Mouse (Mus musculus) gastrocnemius, postnatal 25 days (tissue): ENCODE measurements around the gene Ttc9c. TPM values are rescaled to one million over a fixed set of nuclear protein-coding genes. Genes with fewer than 3 reads are reported as not detected.
A peak's percentile ranks its signal among the peaks of the same experiment; 100 is the strongest.

Experiments used
- DNase-seq: peaks from one replicate; pipeline ENCODE4 v3.0.0; 2022
- total RNA-seq, 2 experiments: library from RNA; stranded (reverse); gene quantifications; 1 replicate in 1 of 2; 2 replicates in 1 of 2; pipeline ENCODE4 v1.2.3; 2021

Gene Ttc9c
- total RNA-seq, 2 experiments from 2014 or later: 10.9 to 13.1 TPM

DNA sequence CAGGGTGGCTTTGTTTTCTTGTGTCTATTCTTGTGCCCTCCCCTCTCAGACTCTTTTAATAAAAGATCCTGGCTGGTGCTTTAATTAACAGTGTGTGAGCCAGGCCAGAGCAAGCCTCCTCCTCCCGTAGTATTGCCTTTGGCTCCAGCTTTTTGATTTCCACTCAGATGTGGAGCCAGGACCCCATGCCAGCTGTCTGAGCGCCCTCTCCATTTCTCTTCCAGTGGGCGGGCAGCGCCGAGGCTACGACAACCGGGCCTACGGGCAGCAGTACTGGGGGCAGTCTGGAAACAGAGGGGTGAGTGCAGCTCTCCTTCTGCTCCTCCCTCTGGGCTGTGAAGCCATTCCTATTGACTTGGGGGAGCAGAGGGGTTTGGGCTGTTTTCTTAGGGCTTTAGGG, 11.5 kb upstream of the Ttc9c start:
- DNase-seq: no peak

DNA sequence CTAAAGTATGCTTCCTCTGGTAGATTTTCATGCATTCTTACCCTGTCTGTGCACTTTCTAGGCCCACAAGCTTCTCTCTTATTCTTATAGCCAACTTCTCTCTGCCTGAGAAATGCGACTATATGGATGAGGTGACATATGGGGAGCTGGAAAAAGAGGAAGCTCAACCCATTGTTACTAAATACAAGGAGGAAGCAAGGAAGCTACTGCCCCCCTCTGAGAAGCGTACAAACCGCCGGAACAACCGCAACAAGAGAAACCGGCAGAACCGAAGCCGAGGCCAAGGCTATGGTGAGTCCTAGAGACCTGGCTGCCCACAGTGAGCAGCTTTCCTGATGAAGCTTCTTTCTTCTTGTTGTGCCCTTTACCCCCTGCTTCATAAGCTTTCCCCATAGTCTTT, 10.5 kb upstream of the Ttc9c start, which contains the start of gene AC129217.1:
Gene AC129217.1, plus strand, starts transcription at position 114 of the 400 bp plus-strand sequence.
- DNase-seq: no peak

DNA sequence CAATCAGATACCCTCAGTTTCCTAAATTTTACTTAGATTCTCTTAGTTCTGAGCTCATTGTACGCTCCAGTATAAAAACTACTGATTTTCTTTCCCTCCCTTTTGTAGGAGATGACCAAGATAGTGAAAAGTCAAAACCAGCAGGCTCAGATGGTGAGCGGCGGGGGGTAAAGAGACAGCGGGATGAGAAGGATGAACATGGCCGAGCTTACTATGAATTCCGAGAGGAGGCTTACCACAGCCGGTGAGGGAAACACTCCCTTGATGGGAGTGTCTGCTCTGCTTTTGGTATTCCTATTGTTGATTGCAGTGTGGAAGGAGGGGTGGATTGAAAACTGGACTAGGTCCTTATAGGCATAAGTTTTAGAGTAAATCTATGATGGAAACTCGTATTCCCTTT, 3.6 kb upstream of the Ttc9c start:
- no peak for DNase-seq

DNA sequence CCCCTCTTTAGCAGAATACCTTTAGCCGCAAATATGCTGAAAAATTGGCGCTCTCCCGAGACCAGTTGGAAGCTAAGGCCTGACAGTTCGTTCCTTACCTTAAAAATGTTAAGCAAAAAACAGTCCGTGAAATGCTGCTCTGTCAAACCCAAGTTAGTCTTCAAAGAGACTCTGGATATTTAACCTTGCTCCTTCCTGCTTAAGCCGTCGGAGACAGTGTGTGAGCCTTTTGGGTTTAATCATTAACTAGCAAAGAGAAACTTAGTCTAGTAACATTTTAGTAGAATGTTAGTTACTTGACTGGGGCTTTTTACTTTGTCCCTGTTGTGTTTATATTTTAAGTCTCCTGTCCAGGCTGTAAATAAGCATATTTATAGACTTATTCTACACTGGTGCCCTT, 2.0 kb upstream of the Ttc9c start:
- DNase-seq: no peak

DNA sequence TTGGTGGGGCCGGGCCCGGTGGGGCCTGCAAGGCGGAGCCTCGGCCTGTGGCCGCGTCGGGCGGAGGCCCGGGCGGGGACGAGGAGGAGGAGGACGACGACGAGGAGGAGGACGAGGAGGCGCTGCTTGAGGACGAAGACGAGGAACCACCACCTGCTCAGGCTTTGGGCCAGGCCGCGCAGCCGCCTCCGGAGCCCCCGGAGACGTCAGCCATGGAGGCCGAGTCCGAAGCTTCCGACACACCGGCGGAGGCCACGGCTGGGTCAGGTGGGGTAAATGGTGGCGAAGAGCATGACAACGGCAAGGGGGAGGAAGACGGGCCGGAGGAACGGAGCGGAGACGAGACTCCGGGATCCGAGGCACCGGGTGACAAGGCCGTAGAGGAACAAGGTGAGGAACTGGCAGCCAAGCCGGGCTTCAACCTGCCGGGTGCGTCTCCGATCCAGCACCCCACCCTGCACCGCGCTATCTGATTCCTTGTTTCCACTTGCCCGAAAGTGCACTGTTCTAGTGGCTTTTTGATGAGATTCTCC, 1.4 kb upstream of the Ttc9c start:
- no peak for DNase-seq

DNA sequence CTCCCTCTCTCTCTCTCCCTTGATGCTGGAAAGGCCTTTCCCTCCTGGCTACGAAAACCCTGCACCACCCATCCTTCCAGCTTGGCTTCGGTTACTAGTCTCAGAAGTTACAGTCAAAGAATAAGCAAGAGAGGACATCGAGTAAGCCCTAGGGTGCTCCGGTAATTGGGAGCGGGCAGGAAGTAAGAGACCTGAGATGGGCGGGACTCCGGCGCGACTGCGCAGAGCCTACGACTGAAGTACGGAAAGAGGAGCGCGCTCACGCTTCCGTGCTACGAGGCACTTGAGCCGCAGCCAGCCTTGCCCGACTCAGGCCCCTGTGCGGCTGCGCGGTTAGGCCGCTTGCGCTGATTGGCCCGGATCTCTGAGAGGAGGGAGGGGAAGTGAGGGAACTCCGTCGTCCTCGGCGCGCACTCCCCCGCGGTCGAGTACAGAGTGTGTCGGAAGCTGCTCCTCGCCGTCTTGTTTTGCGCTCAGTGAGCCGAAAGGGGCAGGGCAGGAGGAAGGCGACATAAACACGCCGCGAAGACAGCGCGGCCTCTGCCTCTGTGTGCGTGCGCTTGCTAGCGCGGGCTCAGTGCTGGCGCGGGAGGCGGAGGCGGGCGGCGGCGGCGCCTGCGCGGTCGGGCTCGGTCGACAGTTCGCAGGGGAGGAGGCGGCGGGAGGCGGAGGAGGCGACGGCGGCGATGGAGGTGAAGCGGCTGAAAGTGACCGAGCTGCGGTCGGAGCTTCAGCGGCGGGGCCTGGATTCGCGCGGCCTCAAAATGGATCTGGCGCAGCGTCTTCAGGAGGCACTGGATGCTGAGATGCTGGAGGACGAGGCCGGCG, 677 bp upstream of the Ttc9c start, which contains the start of gene Hnrnpul2:
Gene Hnrnpul2, plus strand, starts transcription at position 415 of the 828 bp plus-strand sequence.
- peak; percentile 99 for DNase-seq

DNA sequence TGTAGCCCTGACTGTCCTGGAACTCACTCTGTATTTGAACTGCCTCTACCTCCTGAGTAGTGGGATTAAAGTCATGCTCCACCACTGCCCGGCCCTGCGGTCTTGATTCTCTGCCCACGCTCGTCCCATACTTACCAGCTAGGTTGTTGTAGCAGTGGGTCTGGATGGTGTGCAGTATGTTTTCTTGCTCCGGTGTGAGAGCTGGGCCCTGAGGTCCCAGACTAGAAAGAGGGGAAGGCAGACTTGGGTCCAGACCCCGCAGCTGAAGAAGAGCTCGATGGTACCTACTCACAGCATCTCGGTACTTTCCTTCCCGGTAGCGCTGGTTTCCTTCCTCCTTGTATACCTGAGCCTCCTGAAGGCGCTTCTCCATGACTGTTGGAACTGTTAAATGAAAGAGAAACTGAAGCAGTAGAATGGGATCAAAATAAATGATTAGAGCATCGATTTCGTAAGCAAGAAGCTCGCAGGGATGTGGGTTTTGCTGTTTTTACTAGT, 783 bp downstream of the Ttc9c start:
- no peak for DNase-seq

DNA sequence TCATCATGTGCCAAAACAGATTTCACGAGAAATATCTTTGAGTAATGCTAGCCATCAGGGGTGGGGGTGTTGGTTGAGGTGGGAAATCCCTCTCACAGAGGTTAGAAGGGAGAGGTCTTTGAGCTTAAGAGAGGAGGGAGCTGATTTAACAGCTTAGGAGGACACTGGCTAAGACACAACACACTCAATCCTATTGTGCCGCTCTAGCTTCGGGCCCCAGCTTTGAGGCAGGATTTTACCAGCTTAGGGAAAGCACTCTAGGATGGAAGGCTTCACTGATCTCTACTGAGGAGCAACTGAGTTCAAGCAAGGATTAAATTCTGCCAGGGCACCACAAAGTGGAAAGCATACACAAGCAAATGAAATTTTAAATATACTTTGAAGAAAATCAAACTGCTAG, 2.1 kb downstream of the Ttc9c start:
- DNase-seq: no peak

DNA sequence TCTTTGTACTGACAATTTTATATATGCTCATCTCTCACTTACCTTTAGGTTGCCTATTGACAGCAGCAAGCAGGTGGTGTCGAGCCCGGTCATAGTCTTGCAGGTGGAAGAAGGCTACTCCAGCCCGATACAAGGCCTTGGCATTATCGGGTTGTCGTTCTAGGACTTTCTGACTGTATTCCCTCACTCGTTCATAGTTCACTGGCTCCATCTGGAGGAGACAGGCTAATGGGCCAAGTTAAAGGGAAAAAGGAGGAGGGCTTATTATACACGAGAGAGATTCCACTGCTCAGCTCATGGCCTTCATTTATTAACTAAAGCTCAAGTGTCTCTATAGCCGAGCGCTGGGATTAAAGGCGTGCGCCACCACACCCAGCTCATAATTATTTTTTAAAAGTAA, 3.3 kb downstream of the Ttc9c start:
- DNase-seq: no peak

DNA sequence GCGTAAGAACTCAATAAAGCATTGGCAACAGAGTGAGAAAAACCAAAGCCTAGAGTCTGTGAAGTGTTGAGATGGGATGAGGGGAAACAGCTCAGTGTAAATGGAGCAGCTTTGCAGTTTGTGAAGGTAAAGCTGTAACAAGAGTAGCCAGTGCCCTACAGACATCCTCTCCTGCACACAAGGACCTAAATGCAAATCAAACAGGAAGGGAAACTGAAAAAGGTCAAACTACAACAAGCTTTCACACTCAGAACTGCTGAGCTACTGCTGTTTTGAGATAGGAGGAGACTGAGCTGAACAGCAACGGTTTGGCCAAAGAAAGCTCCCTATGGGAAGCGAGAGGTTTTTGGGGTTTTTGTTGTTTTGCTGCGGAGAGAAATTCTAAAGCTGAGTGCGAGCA, 12.3 kb downstream of the Ttc9c start:
- DNase-seq: no peak

DNA sequence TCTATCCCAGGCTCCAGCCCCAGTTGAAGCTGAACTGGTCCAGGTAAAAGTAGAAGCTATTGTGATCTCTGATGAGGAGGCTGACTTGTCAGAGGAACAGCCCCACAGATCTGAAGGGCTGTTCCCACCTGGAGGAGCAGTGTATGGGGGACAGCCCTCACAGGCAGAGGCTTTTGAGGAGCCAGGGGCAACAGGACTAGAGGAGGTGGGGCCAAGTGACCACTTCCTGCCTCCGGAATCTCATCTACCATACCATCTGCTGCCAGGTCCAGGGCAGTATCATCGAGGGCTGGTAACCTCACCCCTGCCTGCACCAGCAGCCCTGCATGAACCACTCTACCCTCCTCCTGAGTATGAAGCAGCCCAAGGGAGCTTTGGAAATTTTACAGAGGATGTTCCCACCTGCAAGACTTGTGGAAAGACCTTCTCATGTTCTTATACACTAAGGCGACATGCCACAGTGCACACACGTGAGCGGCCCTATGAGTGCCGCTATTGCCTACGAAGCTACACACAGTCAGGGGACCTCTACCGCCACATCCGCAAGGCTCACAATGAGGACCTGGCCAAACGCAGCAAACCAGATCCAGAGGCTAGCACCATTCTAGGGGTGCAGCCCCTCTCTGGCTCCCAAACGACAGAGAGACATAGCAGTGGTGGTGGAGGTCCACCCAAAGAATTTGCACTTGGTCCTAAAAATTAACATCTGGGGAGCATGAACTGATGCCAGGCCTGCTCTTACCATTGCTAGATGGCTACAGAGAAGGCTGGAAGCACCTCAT, 15.1 kb downstream of the Ttc9c start:
- no peak for DNase-seq

DNA sequence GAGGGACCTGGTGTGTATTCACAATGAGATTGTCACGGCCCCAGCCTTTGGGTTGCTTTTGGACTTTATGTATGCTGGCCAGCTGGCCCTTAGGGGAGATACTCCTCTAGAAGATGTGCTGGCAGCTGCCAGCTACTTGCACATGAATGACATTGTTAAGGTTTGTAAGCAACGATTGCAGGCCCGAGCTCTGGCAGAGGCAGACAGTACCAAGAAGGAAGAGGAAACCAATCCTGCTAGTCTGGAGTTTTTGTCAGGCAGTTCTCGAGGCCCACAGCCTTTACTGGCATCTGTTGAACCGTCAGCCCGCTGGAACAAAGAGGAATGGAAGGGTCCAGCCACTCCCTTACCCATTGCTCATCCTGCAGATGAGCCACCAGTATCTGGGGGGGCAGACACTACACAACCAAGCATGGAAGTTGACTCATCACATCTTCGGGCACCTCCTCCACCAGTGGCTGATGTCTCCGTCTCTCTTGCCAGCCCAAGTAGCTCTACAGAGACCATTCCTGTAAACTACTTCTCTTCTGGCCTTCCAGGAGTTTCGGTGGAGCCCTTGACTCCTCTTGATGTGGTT, 15.8 kb downstream of the Ttc9c start:
- DNase-seq: no peak

DNA sequence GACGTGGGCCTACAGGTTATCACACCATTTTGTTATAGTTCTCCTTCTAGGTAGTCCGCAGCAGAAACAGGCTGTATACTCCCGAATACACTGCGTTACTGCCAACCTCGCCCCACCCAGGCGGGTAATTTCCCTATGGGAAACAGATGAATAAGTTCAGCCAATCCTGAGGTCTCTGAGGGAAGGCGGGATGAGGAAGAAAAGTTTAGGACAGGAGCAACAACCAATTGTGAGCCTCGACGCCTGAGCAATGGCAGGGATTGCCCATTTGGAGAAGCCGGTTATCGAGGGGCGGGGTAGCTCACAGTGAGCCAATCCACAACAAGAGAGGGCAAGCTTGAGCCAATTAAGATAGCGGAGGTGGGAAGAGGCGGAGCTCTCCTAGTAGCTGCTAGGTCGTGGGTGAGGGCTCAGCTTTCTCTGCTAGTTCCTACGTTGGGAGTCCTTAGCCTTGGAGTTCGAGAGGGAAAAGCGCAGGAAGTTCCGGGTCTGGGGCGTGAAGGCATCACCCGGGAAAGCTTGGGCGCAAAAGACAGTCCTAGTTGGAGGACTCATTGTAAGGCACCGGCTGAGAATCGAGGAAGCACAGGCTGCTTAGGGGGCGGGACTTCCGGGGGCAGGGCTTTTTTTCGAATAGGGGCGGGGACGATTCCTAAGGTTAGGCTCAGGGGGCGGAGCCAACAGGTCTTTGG, 16.9 kb downstream of the Ttc9c start, which contains the start of gene Zbtb3:
Gene Zbtb3, plus strand, starts transcription at position 426 of the 692 bp plus-strand sequence.
- peak; percentile 97 for DNase-seq

DNA sequence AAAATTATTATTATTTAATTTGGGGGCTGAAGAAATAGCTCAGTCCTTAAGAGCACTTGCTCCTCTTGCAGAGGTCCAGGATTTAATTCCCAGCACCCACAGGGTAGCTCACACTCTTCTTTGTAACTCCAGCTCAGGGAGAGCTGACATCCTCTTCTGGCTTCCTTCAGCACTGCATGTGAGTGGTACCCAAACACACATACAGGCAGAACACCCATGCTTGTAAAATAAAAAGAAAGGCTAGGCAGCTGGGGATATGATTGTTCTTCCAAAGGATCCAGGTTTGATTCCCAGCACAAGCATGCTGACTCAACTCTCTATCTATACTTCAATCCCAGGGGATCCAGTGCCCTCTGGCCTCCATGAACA, 20.2 kb downstream of the Ttc9c start:
- DNase-seq: no peak

DNA sequence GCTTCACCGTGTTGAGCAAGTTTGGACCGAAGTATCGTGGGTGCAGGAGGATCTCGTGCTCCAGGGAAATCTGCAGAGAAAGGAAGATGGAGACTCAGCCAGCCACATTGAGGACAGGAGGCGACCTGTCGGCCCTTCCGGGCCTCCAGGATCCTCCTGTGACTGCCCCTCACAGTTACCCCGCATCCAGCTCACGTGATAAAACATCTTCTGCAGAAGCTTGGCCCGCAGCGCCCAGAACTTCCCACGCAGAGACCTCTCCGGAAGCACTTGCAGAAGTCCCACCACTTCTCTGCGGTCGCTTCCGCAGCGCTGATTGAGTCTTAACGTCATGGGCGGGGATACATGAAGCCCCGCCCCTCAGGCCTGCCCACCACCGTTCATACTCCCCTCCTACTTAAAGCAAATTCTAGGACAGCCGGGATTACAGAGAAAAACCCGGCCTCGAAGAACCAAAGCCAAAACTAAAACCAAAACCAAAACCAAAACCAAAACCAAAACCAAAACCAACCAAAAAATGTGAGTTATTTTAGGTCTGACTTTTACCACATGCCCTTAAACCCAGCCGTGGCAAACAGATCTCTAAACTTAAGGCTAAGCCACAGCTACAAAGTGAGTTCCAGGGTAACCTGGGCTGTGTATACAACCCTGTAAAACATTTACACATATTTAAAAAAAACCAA, 20.7 kb downstream of the Ttc9c start, which contains the start of gene Polr2g:
Gene Polr2g, minus strand, starts transcription at position 314 of the 683 bp plus-strand sequence.
- peak; percentile 92 for DNase-seq

DNA sequence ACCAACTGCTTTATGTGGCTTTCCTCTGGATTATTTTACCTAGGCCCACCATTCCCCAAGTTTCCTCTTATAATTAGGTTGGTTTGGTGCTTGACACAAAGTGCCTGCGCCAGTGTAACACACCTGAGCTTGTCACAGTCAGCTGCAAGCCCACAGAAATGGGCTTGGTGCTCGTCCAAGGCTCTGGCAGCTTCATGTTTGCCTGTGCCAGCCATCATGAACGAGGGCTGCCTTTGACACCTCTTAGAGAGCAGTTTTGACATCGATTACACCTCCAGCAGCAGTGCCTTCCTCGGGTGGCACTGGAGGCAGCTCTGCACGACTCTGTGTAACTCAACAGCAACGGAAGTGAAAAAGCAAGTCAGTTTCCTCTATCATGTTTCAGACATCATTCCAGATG, 29.0 kb downstream of the Ttc9c start:
- no peak for DNase-seq

DNA sequence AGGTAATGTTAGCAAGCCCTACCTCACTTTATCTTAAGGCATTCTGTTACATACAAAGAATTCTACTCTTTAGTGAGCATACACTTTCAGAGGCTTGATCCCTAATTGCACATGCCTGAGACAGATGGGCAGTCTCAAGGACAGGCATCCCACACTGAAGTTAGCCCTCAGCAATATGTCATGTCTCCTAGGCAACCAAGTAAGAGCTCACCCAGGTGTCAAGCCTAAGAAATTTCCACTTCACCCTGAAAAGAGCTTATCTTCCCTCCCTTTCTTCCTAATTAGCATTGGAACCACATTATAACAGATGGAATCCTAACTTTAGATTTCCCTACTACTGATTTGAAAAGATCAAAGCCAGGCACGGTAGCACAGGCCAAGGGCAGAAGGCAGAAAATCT, 30.0 kb downstream of the Ttc9c start:
- no peak for DNase-seq

DNA sequence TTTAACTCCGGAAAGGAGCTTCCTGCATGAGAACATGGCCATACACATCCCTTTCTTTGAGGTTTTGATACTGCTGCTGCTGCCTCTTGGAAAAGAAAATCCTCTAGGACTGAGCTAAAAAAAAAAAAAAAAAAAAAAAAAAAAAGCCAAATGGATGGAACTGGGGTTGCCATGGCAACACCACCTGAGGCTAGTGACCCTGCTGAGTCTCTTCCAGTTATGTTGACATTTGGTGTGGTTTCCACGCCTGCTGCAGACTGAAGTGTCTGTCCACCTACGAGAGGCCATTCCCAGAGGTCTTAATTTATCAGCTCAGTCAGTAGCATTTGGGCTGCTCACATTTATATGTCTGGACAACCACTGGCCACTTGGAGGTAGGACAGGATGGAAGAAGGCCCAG, 30.6 kb downstream of the Ttc9c start:
- DNase-seq: no peak

DNA sequence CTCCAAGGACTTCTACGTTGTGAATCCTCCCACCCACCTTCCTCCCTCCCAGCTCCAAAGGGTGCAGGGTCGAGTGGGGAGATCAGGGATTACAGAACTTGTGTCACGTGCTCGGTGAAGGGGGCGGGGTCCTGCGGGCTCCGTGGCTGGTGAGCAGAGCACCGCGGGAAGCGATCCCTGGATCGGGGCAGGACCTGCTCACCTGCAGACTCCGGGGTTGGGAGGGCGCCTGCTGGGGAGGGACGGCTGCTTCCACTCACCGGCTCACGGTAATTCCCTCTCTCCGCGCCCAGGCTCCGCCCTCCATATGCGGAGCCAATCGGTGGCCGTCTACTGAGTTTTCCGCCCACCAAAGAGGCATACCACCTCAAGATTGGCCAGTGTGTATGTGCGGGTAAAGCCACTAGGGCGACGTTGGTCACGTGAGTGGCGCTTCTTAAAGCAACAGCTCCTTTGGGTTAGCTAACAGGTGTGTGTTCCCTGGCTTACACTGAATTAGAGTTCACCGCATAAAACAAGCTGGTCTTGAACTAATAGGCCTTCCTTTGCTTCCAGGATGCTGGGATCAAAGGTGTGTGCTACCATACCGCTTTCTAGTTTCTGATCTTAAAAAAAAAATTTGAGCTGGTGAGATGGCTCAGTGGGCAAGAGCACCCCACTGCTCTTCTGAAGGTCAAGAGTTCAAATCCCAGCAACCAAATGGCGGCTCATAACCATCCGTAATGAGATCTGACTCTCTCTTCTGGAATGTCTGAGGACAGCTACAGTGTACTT, 32.9 kb downstream of the Ttc9c start, which contains the start of gene Taf6l:
Gene Taf6l, minus strand, starts transcription at position 410 of the 774 bp plus-strand sequence.
- peak; percentile 92 for DNase-seq

DNA sequence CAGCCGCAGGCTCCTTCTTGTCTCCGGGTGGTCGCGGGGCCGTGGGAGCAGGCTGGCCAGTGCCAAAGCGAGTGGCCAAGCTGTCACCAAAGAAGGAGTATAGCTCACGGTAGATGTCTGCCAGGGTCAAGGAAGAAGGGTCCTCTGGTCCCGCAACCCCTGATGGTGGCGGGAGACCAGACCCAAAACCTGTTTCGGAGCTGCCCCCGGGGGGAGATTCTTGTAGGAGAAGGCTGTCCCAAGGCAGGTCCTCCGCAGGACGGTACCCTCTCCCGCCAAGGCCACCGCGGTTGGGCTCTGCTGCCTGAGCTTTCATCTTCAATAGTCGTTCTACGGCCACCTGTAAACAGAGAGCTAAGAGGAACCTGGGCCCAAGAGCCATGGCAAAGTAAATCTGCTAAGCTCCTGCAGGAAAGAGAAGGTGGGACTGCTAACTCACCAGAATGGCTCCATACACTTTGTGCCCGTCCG, 44.1 kb downstream of the Ttc9c start:
- peak; percentile 24 for DNase-seq
